Comparison of ENCODE assay signal across 10 mouse cellular contexts in genomic region chr5:120490679-120491192, GRCm38 (mm10). TPM values are rescaled to one million over a fixed set of nuclear protein-coding genes. Genes with fewer than 3 reads are reported as not detected.
DNase-seq lines count a peak whose midpoint lies in the region; ATAC-seq lines count a peak whose summit lies in the region.
"Had no signal": no experiment of that assay in that cellular context is flagged by ENCODE, and none has a peak within 500 bp of the region (broad histone marks: within the 10 kb centered on the region; RNA-seq: fewer than 3 reads in every experiment).

No protein-coding gene starts in this region.

- H3K9ac ChIP-seq in forebrain, embryonic 15.5 days (replicated peaks), result no peak overlapping the region
- H3K9ac ChIP-seq in forebrain, embryonic 11.5 days (ENCODE audit: low read length), result no peak overlapping the region
- H3K9ac ChIP-seq: embryonic facial prominence, embryonic 13.5 days; neural tube, embryonic 12.5 days had no signal

- no peak for DNase-seq in forebrain, embryonic 11.5 days (ENCODE audit: low spot score)
- DNase-seq in lung, postnatal 36 days, result peak; percentile 36
- DNase-seq in lung, postnatal 4 days, result no peak
- DNase-seq in cerebellum, postnatal 25 days, result peak; percentile 67 to 81
- peak; percentile 77 to 84 for DNase-seq in kidney, postnatal 25 days
- DNase-seq in urinary bladder, adult 18-20 months (ENCODE audit: low spot score in 2 of 2), result no peak

- H3K4me3 ChIP-seq in forebrain, embryonic 15.5 days, result no peak overlapping the region
- H3K4me3 ChIP-seq in forebrain, embryonic 11.5 days (ENCODE audit: low read depth, low read length), result no peak overlapping the region
- H3K4me3 ChIP-seq: embryonic facial prominence, embryonic 13.5 days; neural tube, embryonic 12.5 days had no signal

- WGBS in forebrain, embryonic 15.5 days, result 61% methylated on average over 8 of the region's 8 CpGs
- 93% methylated on average over 8 of the region's 8 CpGs for WGBS in forebrain, embryonic 11.5 days

- peaks cover 24% of the 10 kb centered on the region for H3K36me3 ChIP-seq in forebrain, embryonic 15.5 days
- H3K36me3 ChIP-seq in forebrain, embryonic 11.5 days (ENCODE audit: control insufficient read depth, insufficient read depth, low read length), result no peaks in the 10 kb centered on the region; the same call in 1 of the 2 replicates

- H3K27me3 ChIP-seq in forebrain, embryonic 15.5 days, result no peaks in the 10 kb centered on the region
- H3K27me3 ChIP-seq in forebrain, embryonic 11.5 days (ENCODE audit: control insufficient read depth, insufficient read depth, low read length), result no peaks in the 10 kb centered on the region
- H3K27me3 ChIP-seq: embryonic facial prominence, embryonic 13.5 days; neural tube, embryonic 12.5 days had no signal

- H3K4me1 ChIP-seq in forebrain, embryonic 15.5 days, result peaks cover 14% of the 10 kb centered on the region
- no peaks in the 10 kb centered on the region for H3K4me1 ChIP-seq in forebrain, embryonic 11.5 days (replicated peaks; ENCODE audit: control insufficient read depth, insufficient read depth, low read length)
- H3K4me1 ChIP-seq: embryonic facial prominence, embryonic 13.5 days had no signal

- H3K9me3 ChIP-seq in forebrain, embryonic 15.5 days, result no peaks in the 10 kb centered on the region
- no peaks in the 10 kb centered on the region for H3K9me3 ChIP-seq in forebrain, embryonic 11.5 days (ENCODE audit: control insufficient read depth, low read length)
- H3K9me3 ChIP-seq: embryonic facial prominence, embryonic 13.5 days; neural tube, embryonic 12.5 days had no signal

- ATAC-seq in forebrain, embryonic 15.5 days (replicated peaks), result peak; percentile 70
- no peak for ATAC-seq in forebrain, embryonic 11.5 days (replicated peaks; ENCODE audit: low FRiP score)
- no peak for ATAC-seq in CD4-positive, CD25-positive, alpha-beta regulatory T cell, adult 4 months

- H3K4me2 ChIP-seq in forebrain, embryonic 15.5 days (replicated peaks), result no peak overlapping the region
- no peak overlapping the region for H3K4me2 ChIP-seq in forebrain, embryonic 11.5 days (ENCODE audit: low read depth, low read length, severe bottlenecking)
- H3K4me2 ChIP-seq: embryonic facial prominence, embryonic 13.5 days; neural tube, embryonic 12.5 days had no signal

- peak overlapping the region; percentile 36; the same call in 1 of the 2 replicates for H3K27ac ChIP-seq in forebrain, embryonic 15.5 days (replicated peaks)
- no peak overlapping the region for H3K27ac ChIP-seq in forebrain, embryonic 11.5 days (ENCODE audit: low read depth, low read length)
- H3K27ac ChIP-seq: embryonic facial prominence, embryonic 13.5 days; neural tube, embryonic 12.5 days had no signal

RNA-seq across cellular contexts. Expression of gene Plbd2, which starts 12.7 kb away (rescaled TPM):
- 24.0 and 25.6 TPM in 2 replicates for polyA plus RNA-seq in forebrain, embryonic 15.5 days (2015; fragmentation: Nextera tagmentation; extraction: Ambion mirVana)
- 29.8 and 31.2 TPM in 2 replicates for polyA plus RNA-seq in forebrain, embryonic 11.5 days (2014; fragmentation: Nextera tagmentation; extraction: Ambion mirVana)
- polyA plus RNA-seq in CD4-positive, CD25-positive, alpha-beta regulatory T cell, adult 4 months (2017; shearing (Covaris generic)), result 1 to 10 TPM; 4.5 to 5.1 TPM

RNA-seq across cellular contexts. Expression of gene Sds, which starts 14.4 kb away (rescaled TPM):
- not detected in 2 replicates for polyA plus RNA-seq in forebrain, embryonic 15.5 days (2015; fragmentation: Nextera tagmentation; extraction: Ambion mirVana)
- polyA plus RNA-seq in forebrain, embryonic 11.5 days (2014; fragmentation: Nextera tagmentation; extraction: Ambion mirVana), result not detected in 2 replicates
- not detected for polyA plus RNA-seq in CD4-positive, CD25-positive, alpha-beta regulatory T cell, adult 4 months (2017; shearing (Covaris generic))
- polyA plus RNA-seq: embryonic facial prominence, embryonic 13.5 days; neural tube, embryonic 12.5 days had no signal

RNA-seq across cellular contexts. Expression of gene Sdsl, which starts 18.1 kb away (rescaled TPM):
- polyA plus RNA-seq in forebrain, embryonic 15.5 days (2015; fragmentation: Nextera tagmentation; extraction: Ambion mirVana), result 2.3 and 2.6 TPM in 2 replicates
- polyA plus RNA-seq in forebrain, embryonic 11.5 days (2014; fragmentation: Nextera tagmentation; extraction: Ambion mirVana), result 4.5 and 6.0 TPM in 2 replicates
- polyA plus RNA-seq in CD4-positive, CD25-positive, alpha-beta regulatory T cell, adult 4 months (2017; shearing (Covaris generic)), result not detected

RNA-seq across cellular contexts. Expression of gene Slc8b1, which starts 20.2 kb away (rescaled TPM):
- 2.2 and 2.4 TPM in 2 replicates for polyA plus RNA-seq in forebrain, embryonic 15.5 days (2015; fragmentation: Nextera tagmentation; extraction: Ambion mirVana)
- polyA plus RNA-seq in forebrain, embryonic 11.5 days (2014; fragmentation: Nextera tagmentation; extraction: Ambion mirVana), result 2.9 and 3.3 TPM in 2 replicates
- polyA plus RNA-seq in CD4-positive, CD25-positive, alpha-beta regulatory T cell, adult 4 months (2017; shearing (Covaris generic)), result 10 to 100 TPM in 1 of 2 experiments, 1 to 10 TPM in 1; 6.4 to 11.7 TPM

RNA-seq across cellular contexts. Expression of gene Lhx5, which starts 59.2 kb away (rescaled TPM):
- 6.3 and 7.0 TPM in 2 replicates for polyA plus RNA-seq in forebrain, embryonic 15.5 days (2015; fragmentation: Nextera tagmentation; extraction: Ambion mirVana)
- polyA plus RNA-seq in forebrain, embryonic 11.5 days (2014; fragmentation: Nextera tagmentation; extraction: Ambion mirVana), result 22.7 and 25.2 TPM in 2 replicates
- polyA plus RNA-seq in CD4-positive, CD25-positive, alpha-beta regulatory T cell, adult 4 months (2017; shearing (Covaris generic)), result not detected

Comparison
In these comparisons a context has a peak if more than half of its experiments do, and no peak if none do; other contexts are left out.
1. DNase-seq: peak in lung, postnatal 36 days (single experiment), cerebellum, postnatal 25 days (2 of 2) and kidney, postnatal 25 days (2 of 2); none in forebrain, embryonic 11.5 days (single experiment), lung, postnatal 4 days (0 of 2) and urinary bladder, adult 18-20 months (0 of 2).